Mouse (Mus musculus) left cerebral cortex, postnatal 10 days (tissue): ENCODE results near the gene Cnnm2. TPM values are rescaled to one million over a fixed set of nuclear protein-coding genes. Genes with fewer than 3 reads are reported as not detected.
"Not testable (repeated sequence)": the region's sequence is repeated elsewhere in the genome, so short reads cannot be mapped to it uniquely, and the experiment has no call there.

Experiments used
- DNase-seq, 2 experiments: peaks; one replicate each; pipeline ENCODE4 v3.0.0; 2021 to 2022; ENCODE audit warnings: low spot score in 2 of 2, mixed read lengths in 1 of 2; ENCODE audit errors: extremely low spot score in 1 of 2
- intact Hi-C: fragments of 180-260 bp; cut with DNase I; formaldehyde crosslinking; loops from one replicate; pipeline ENCODE4 v1.15.1; 2025
- total RNA-seq, 2 experiments: library from RNA; stranded (reverse); gene quantifications; 2 replicates each; pipeline ENCODE4 v1.2.3; 2021

Gene Cnnm2
- 10 to 100 TPM; 25.8 to 29.4 TPM for total RNA-seq

- intact Hi-C loops, result loop anchor here (5.0 kb wide), 1 partner anchor 236 kb away; no protein-coding TSS in a partner anchor
- DNase-seq, result peak; percentile 100
These were observed at the start of gene Cnnm2 for GRCm38 (mm10) chr19:46761247-46761946. Gene Cnnm2, plus strand, starts transcription at chr19:46761596.

- no peak for DNase-seq
- intact Hi-C loops, result no loop called here
These were observed 47.2 kb upstream of the Cnnm2 start for GRCm38 (mm10) chr19:46714234-46714633.

GRCm38 (mm10) chr19:46715016-46715415 lies 46.4 kb upstream of the Cnnm2 start:
- DNase-seq, result no peak
- intact Hi-C loops, result no loop called here

GRCm38 (mm10) chr19:46718150-46718549 lies 43.2 kb upstream of the Cnnm2 start:
- DNase-seq, result no peak

GRCm38 (mm10) chr19:46724411-46724810 lies 37.0 kb upstream of the Cnnm2 start:
- intact Hi-C loops, result no loop called here
- DNase-seq, result no peak

More at GRCm38 (mm10) chr19:46718150-46718549, 43.2 kb upstream of the Cnnm2 start:
- intact Hi-C loops, result no loop called here

GRCm38 (mm10) chr19:46726142-46726541 lies 35.3 kb upstream of the Cnnm2 start:
- no peak for DNase-seq
- intact Hi-C loops, result no loop called here

GRCm38 (mm10) chr19:46727140-46727736 lies 34.2 kb upstream of the Cnnm2 start:
- DNase-seq, result no peak

GRCm38 (mm10) chr19:46727945-46728540 lies 33.4 kb upstream of the Cnnm2 start:
- DNase-seq, result no peak

More at GRCm38 (mm10) chr19:46727140-46727736, 34.2 kb upstream of the Cnnm2 start:
- intact Hi-C loops, result no loop called here

GRCm38 (mm10) chr19:46728909-46729308 lies 32.5 kb upstream of the Cnnm2 start:
- intact Hi-C loops, result no loop called here
- no peak for DNase-seq

More at GRCm38 (mm10) chr19:46727945-46728540, 33.4 kb upstream of the Cnnm2 start:
- intact Hi-C loops, result no loop called here

- intact Hi-C loops, result no loop called here
- no peak for DNase-seq
These were observed 30.0 kb upstream of the Cnnm2 start for GRCm38 (mm10) chr19:46731351-46731750.

- DNase-seq, intact Hi-C loops: not testable (repeated sequence)
These were observed 28.7 kb upstream of the Cnnm2 start for GRCm38 (mm10) chr19:46732673-46733072.

GRCm38 (mm10) chr19:46733626-46734025 lies 27.8 kb upstream of the Cnnm2 start:
- intact Hi-C loops, result no loop called here

GRCm38 (mm10) chr19:46735241-46735640 lies 26.2 kb upstream of the Cnnm2 start:
- DNase-seq, result no peak
- intact Hi-C loops, result no loop called here

More at GRCm38 (mm10) chr19:46733626-46734025, 27.8 kb upstream of the Cnnm2 start:
- no peak for DNase-seq

- intact Hi-C loops, result no loop called here
- no peak for DNase-seq
These were observed 24.3 kb upstream of the Cnnm2 start for GRCm38 (mm10) chr19:46737106-46737505.

- peak; percentile 58 to 74 for DNase-seq
- intact Hi-C loops, result loop anchor here (2.0 to 5.0 kb wide), 2 partner anchors 70 to 153 kb away; no protein-coding TSS in a partner anchor
These were observed 20.9 kb upstream of the Cnnm2 start for GRCm38 (mm10) chr19:46740341-46741008.

GRCm38 (mm10) chr19:46741574-46741973 lies 19.8 kb upstream of the Cnnm2 start:
- intact Hi-C loops, result loop anchor here (2.0 to 5.0 kb wide), 2 partner anchors 71 to 154 kb away; no protein-coding TSS in a partner anchor
- no peak for DNase-seq

GRCm38 (mm10) chr19:46744681-46745080 lies 16.7 kb upstream of the Cnnm2 start:
- intact Hi-C loops, result loop anchor here (5.0 kb wide), 1 partner anchor 157 kb away; no protein-coding TSS in a partner anchor
- DNase-seq, result no peak

GRCm38 (mm10) chr19:46747799-46748198 lies 13.6 kb upstream of the Cnnm2 start:
- intact Hi-C loops, result no loop called here
- no peak for DNase-seq

GRCm38 (mm10) chr19:46752235-46752634 lies 9.2 kb upstream of the Cnnm2 start:
- DNase-seq, result no peak
- intact Hi-C loops, result no loop called here
